Mouse (Mus musculus) CH12.LX (cell line): ENCODE measurements around the gene Tkfc. TPM values are rescaled to one million over a fixed set of nuclear protein-coding genes. Genes with fewer than 3 reads are reported as not detected.

Experiments
- DNase-seq: peaks from one replicate; pipeline ENCODE4 v3.0.0-alpha.2; 2013; ENCODE audit errors: extremely low read depth
- H3K27ac ChIP-seq: 2 replicates; pipeline ENCODE4 v1.5.1; 2012; ENCODE audit warnings: low read depth, mild to moderate bottlenecking, control low read depth, moderate library complexity; ENCODE audit not compliant: insufficient read depth
- H3K27me3 ChIP-seq: replicated peaks from 2 replicates; pipeline ENCODE3; 2012; ENCODE audit warnings: inconsistent platforms
- H3K36me3 ChIP-seq, 2 experiments: replicated peaks in 1 of 2; 2 replicates each; pipeline versions ENCODE3 to v1.6.1; 2012; ENCODE audit warnings: inconsistent platforms in 1 of 2, low read length in 1 of 2, mild to moderate bottlenecking in 1 of 2, mixed read lengths in 1 of 2, moderate library complexity in 1 of 2; ENCODE audit not compliant: control insufficient read depth in 1 of 2, insufficient read depth in 1 of 2
- H3K4me1 ChIP-seq, 2 experiments: 2 replicates each; pipeline ENCODE4 v1.6.1; 2012; ENCODE audit warnings: inconsistent platforms in 1 of 2, moderate library complexity in 1 of 2; ENCODE audit not compliant: insufficient read depth in 2 of 2, control insufficient read depth in 1 of 2
- H3K4me2 ChIP-seq: 2 replicates; pipeline ENCODE4 v1.6.1; 2012; ENCODE audit warnings: low read depth, mild to moderate bottlenecking, control low read depth; ENCODE audit not compliant: poor library complexity, insufficient read depth, severe bottlenecking
- H3K4me3 ChIP-seq, 3 experiments: fragments of 150-350 bp in 1 of 3; sonication (generic) in 1 of 3; replicated peaks in 1 of 3; 2 replicates each; pipeline versions ENCODE3 to v1.5.1; 2011 to 2012; ENCODE audit warnings: low read depth in 2 of 3, low read length in 2 of 3, mild to moderate bottlenecking in 2 of 3, moderate library complexity in 2 of 3, control low read depth in 1 of 3, improper control_type of control experiment in 1 of 3, inconsistent platforms in 1 of 3, mixed read lengths in 1 of 3; ENCODE audit not compliant: poor library complexity in 1 of 3
- H3K79me2 ChIP-seq: replicated peaks from 2 replicates; pipeline ENCODE4 v1.6.1; 2012; ENCODE audit warnings: mild to moderate bottlenecking, moderate library complexity; ENCODE audit not compliant: control insufficient read depth, poor library complexity, insufficient read depth, severe bottlenecking; ENCODE audit errors: extremely low read depth
- H3K9ac ChIP-seq: 2 replicates; pipeline ENCODE4 v1.6.1; 2012; ENCODE audit warnings: low read depth, mild to moderate bottlenecking, control low read depth, moderate library complexity; ENCODE audit not compliant: insufficient read depth
- H3K9me3 ChIP-seq: replicated peaks from 2 replicates; pipeline ENCODE3; 2012; ENCODE audit warnings: low read length, inconsistent platforms, mixed read lengths
- CHD2 ChIP-seq: IDR thresholded peaks from 2 replicates; pipeline ENCODE4 v1.6.1; 2011; ENCODE audit warnings: low read length, improper control_type of control experiment
- E2F4 ChIP-seq: IDR thresholded peaks from 2 replicates; pipeline ENCODE4 v1.6.1; 2011; ENCODE audit warnings: low read depth, low read length, improper control_type of control experiment; ENCODE audit not compliant: insufficient replicate concordance
- EP300 ChIP-seq: IDR thresholded peaks from 2 replicates; pipeline ENCODE4 v1.6.1; 2011; ENCODE audit warnings: low read length, improper control_type of control experiment
- ETS1 ChIP-seq: conservative IDR thresholded peaks from 2 replicates; pipeline ENCODE4 v1.6.1; 2012; ENCODE audit warnings: low read depth, mild to moderate bottlenecking, inconsistent platforms, low read length, improper control_type of control experiment, moderate library complexity
- GABPA ChIP-seq: IDR thresholded peaks from 2 replicates; pipeline ENCODE4 v1.6.1; 2012; ENCODE audit warnings: low read depth, low read length, improper control_type of control experiment, inconsistent platforms; ENCODE audit not compliant: insufficient replicate concordance
- HCFC1 ChIP-seq: IDR thresholded peaks from 2 replicates; pipeline ENCODE4 v1.6.1; 2012; ENCODE audit warnings: low read depth, mild to moderate bottlenecking, inconsistent platforms, low read length, improper control_type of control experiment
- JUN ChIP-seq: IDR thresholded peaks from 2 replicates; pipeline ENCODE4 v1.6.1; 2011; ENCODE audit warnings: low read depth, mild to moderate bottlenecking, low read length, improper control_type of control experiment, moderate library complexity; ENCODE audit not compliant: insufficient read depth
- MAFK ChIP-seq: IDR thresholded peaks from 2 replicates; pipeline ENCODE4 v1.6.1; 2011; ENCODE audit warnings: low read length, improper control_type of control experiment; ENCODE audit not compliant: insufficient replicate concordance
- MAX ChIP-seq: IDR thresholded peaks from 2 replicates; pipeline ENCODE4 v1.6.1; 2011; ENCODE audit warnings: low read length, improper control_type of control experiment
- MEF2A ChIP-seq: IDR thresholded peaks from 2 replicates; pipeline ENCODE4 v1.6.1; 2014; ENCODE audit warnings: low read depth, mild to moderate bottlenecking, inconsistent platforms, low read length, improper control_type of control experiment, borderline replicate concordance
- MXI1 ChIP-seq: IDR thresholded peaks from 2 replicates; pipeline ENCODE4 v1.6.1; 2011; ENCODE audit warnings: mild to moderate bottlenecking, low read depth, low read length, improper control_type of control experiment
- PAX5 ChIP-seq: IDR thresholded peaks from 2 replicates; pipeline ENCODE4 v1.6.1; 2012; ENCODE audit warnings: low read length, inconsistent platforms, mixed read lengths
- POLR2AphosphoS2 ChIP-seq: IDR thresholded peaks from 2 replicates; pipeline ENCODE4 v1.6.1; 2011; ENCODE audit warnings: low read depth, low read length, improper control_type of control experiment
- RAD21 ChIP-seq: IDR thresholded peaks from 2 replicates; pipeline ENCODE4 v1.6.1; 2011; ENCODE audit warnings: low read depth, mild to moderate bottlenecking, low read length, improper control_type of control experiment, moderate library complexity
- RCOR1 ChIP-seq: conservative IDR thresholded peaks from 2 replicates; pipeline ENCODE4 v1.6.1; 2012; ENCODE audit warnings: low read depth, mild to moderate bottlenecking, inconsistent platforms, low read length, improper control_type of control experiment
- TCF12 ChIP-seq: IDR thresholded peaks from 2 replicates; pipeline ENCODE4 v1.6.1; 2014; ENCODE audit warnings: low read depth, mild to moderate bottlenecking, inconsistent platforms, low read length, improper control_type of control experiment
- USF1 ChIP-seq: IDR thresholded peaks from 2 replicates; pipeline ENCODE4 v1.6.1; 2014; ENCODE audit warnings: low read depth, mild to moderate bottlenecking, inconsistent platforms, low read length, improper control_type of control experiment
- ZKSCAN1 ChIP-seq: IDR thresholded peaks from 2 replicates; pipeline ENCODE4 v1.6.1; 2012; ENCODE audit warnings: low read depth, inconsistent platforms, low read length, improper control_type of control experiment, borderline replicate concordance
- ZMIZ1 ChIP-seq: IDR thresholded peaks from 2 replicates; pipeline ENCODE4 v1.6.1; 2012; ENCODE audit warnings: low read depth, mild to moderate bottlenecking, inconsistent platforms, low read length, improper control_type of control experiment
- dilution Hi-C: fragments of 300-500 bp; cut with MboI; formaldehyde crosslinking; loops from 2 replicates; pipeline ENCODE4 v1.14.3; 2020; ENCODE audit warnings: low sequenced_read_pairs; ENCODE audit not compliant: extremely low pct_unique_long_range_greater_than_20kb, extremely low pct_ligation_motif_present
- in situ Hi-C: fragments of 300-500 bp; cut with MboI; formaldehyde crosslinking; loops from 3 replicates; pipeline ENCODE4 v1.14.3; 2019; ENCODE audit warnings: low sequenced_read_pairs, low pct_ligation_motif_present, low pct_unique_long_range_greater_than_20kb, mixed read lengths
- polyA plus RNA-seq: library from polyadenylated mRNA; unstranded; fragments of >175 nt; gene quantifications from 2 replicates; pipeline ENCODE4 v1.2.1, GENCODE M21; 2012; ENCODE audit warnings: low read depth; ENCODE audit not compliant: insufficient read length
- total RNA-seq, 2 experiments: library from RNA; depleted of rRNA; stranded (reverse); fragments of 300-350 nt in 1 of 2; fragments of >200 nt in 1 of 2; gene quantifications; 2 replicates each; pipeline ENCODE4 v1.2.3; 2012 to 2014

The Tkfc gene
- total and polyA plus RNA-seq, 3 experiments = 2.4 to 15.0 (median 11.0) TPM

GRCm38 (mm10) chr19:10634106-10634871 lies 28.8 kb upstream of the Tkfc start, which contains the start of gene Vwce:
Vwce (plus strand) TSS chr19:10634213.
- Histone ChIP-seq H3K9ac (no peak within 1 kb of the TSS), H3K4me1 (peaks cover 0 to 12% of the 10 kb centered on the region in 2 experiments; a peak in 2 of 4 replicates), H3K4me2 (no peak within 1 kb of the TSS), H3K4me3 (no peak within 1 kb of the TSS), H3K36me3 (peaks cover 17 to 65% of the 10 kb centered on the region in 2 experiments), H3K27me3 (no peaks in the 10 kb centered on the region)
- TF ChIP-seq MXI1 = no peak
- TF ChIP-seq RAD21 = no peak
- TF ChIP-seq EP300 = no peak
- TF ChIP-seq MEF2A = no peak
- no peak for TF ChIP-seq USF1
- TF ChIP-seq JUN = no peak
- TF ChIP-seq ZKSCAN1 = no peak
- TF ChIP-seq MAFK = no peak
- no peak for TF ChIP-seq PAX5
- no peak for TF ChIP-seq HCFC1
- no peak for TF ChIP-seq GABPA
- TF ChIP-seq MAX = no peak
- TF ChIP-seq TCF12 = no peak
- no peak for TF ChIP-seq CHD2
- TF ChIP-seq RCOR1 = no peak
- no peak for TF ChIP-seq POLR2AphosphoS2
- TF ChIP-seq E2F4 = no peak
- TF ChIP-seq ZMIZ1 = no peak
- no peak for TF ChIP-seq ETS1
- TF ChIP-seq, all 38 proteins: peak for 0
- H3K79me2 ChIP-seq = no peaks in the 10 kb centered on the region
- no peaks in the 10 kb centered on the region for H3K9me3 ChIP-seq
- dilution Hi-C loops (no loop called here), in situ Hi-C loops (no loop called here)
- no peak within 1 kb of the TSS for H3K27ac ChIP-seq
- DNase-seq = no peak
